Mouse (Mus musculus) forebrain, embryonic 16.5 days (tissue): ENCODE data around the gene Aldh1b1. TPM values are rescaled to one million over a fixed set of nuclear protein-coding genes. Genes with fewer than 3 reads are reported as not detected.
A peak's percentile ranks its signal among the peaks of the same experiment; 100 is the strongest.

ENCODE experiments used
- ATAC-seq: fragments of 200-750 bp; cut with Nextera tagmentation; 2 replicates; pipeline ENCODE4 v1.8.0; 2017; ENCODE audit warnings: mild to moderate bottlenecking, moderate library complexity
- H3K27ac ChIP-seq: fragments of 300-500 bp; sonication (generic); 2 replicates; pipeline ENCODE4 v1.5.1; 2014; ENCODE audit warnings: low read length, control low read depth
- H3K27me3 ChIP-seq: fragments of 300-500 bp; sonication (generic); replicated peaks from 2 replicates; pipeline ENCODE4 v1.6.1; 2014; ENCODE audit warnings: low read length; ENCODE audit not compliant: control insufficient read depth, insufficient read depth
- H3K36me3 ChIP-seq: fragments of 300-500 bp; sonication (generic); 2 replicates; pipeline ENCODE4 v1.6.1; 2014; ENCODE audit not compliant: control insufficient read depth, insufficient read depth
- H3K4me1 ChIP-seq: fragments of 300-500 bp; sonication (generic); replicated peaks from 2 replicates; pipeline ENCODE4 v1.6.1; 2014; ENCODE audit warnings: low read length; ENCODE audit not compliant: control insufficient read depth, insufficient read depth
- H3K4me2 ChIP-seq: fragments of 300-500 bp; sonication (generic); 2 replicates; pipeline ENCODE4 v1.6.1; 2014; ENCODE audit warnings: mild to moderate bottlenecking, low read length, control low read depth
- H3K4me3 ChIP-seq: fragments of 300-500 bp; sonication (generic); replicated peaks from 2 replicates; pipeline ENCODE4 v1.5.1; 2014; ENCODE audit warnings: mild to moderate bottlenecking, low read length, control low read depth
- H3K9ac ChIP-seq: fragments of 300-500 bp; sonication (generic); replicated peaks from 2 replicates; pipeline ENCODE4 v1.6.1; 2014; ENCODE audit warnings: low read depth, low read length, control low read depth
- H3K9me3 ChIP-seq: fragments of 300-500 bp; sonication (generic); 2 replicates; pipeline ENCODE4 v1.6.1; 2016; ENCODE audit warnings: low read length; ENCODE audit not compliant: control insufficient read depth
- WGBS: fragments of 180-500 bp; shearing (Covaris S2); extraction: QIAGEN DNeasy Blood & Tissue Kit; methylation state at CpG from one replicate; pipeline ENCODE4 v1.1.7; 2014; 5-methylcytosine and 5-hydroxymethylcytosine counted together
- polyA plus RNA-seq: library from polyadenylated mRNA; unstranded; fragments of >200 nt; fragmentation: Nextera tagmentation; extraction: Ambion mirVana; gene quantifications from 2 replicates; pipeline ENCODE4 v1.2.1, GENCODE M21; 2015

The Aldh1b1 gene
- 30.9 and 31.8 TPM in 2 replicates for polyA plus RNA-seq

- Histone ChIP-seq H3K36me3 (peaks cover 4% of the 10 kb centered on the region), H3K27me3 (no peaks in the 10 kb centered on the region), H3K27ac (peak within 1 kb of the TSS; percentile 39; the same call in 1 of the 2 replicates), H3K4me2 (peak within 1 kb of the TSS; percentile 71), H3K9me3 (no peaks in the 10 kb centered on the region), H3K4me1 (peaks cover 22% of the 10 kb centered on the region), H3K9ac (peak within 1 kb of the TSS; percentile 68), H3K4me3 (peak within 1 kb of the TSS; percentile 61)
- ATAC-seq: peak; percentile 93
- 0% methylated on average over 26 of the region's 26 CpGs for WGBS
These were observed at the start of gene Aldh1b1 for GRCm38 (mm10) chr4:45798964-45799363. Aldh1b1 (plus strand) TSS chr4:45799022.

DNA sequence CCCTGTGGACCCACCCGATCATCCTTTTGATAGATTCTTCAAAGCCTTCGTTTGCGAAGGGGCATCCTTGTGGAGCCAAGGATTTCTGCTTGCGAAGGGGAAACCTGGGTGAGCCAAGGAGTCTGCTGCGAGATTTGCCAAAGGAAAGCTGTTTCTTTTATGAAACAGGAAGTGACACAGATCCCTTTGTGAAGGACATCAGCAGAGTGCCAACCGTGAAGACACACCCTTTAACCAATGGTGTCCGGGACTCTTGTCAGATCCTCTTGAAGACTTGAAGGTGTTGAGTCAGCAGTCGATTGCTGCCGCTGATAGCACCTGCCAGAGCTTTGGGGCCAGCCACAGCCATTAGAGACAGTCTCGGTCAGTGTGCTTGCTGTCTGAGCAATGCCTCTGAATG, 49.4 kb upstream of the Aldh1b1 start:
- Histone ChIP-seq H3K4me2 (no peak overlapping the region), H3K27me3 (no peaks in the 10 kb centered on the region), H3K9me3 (no peaks in the 10 kb centered on the region), H3K27ac (no peak overlapping the region), H3K4me1 (peaks cover 20% of the 10 kb centered on the region), H3K4me3 (no peak overlapping the region), H3K36me3 (no peaks in the 10 kb centered on the region), H3K9ac (no peak overlapping the region)
- WGBS: 86% methylated on average over 10 of the region's 10 CpGs
- ATAC-seq: no peak

DNA sequence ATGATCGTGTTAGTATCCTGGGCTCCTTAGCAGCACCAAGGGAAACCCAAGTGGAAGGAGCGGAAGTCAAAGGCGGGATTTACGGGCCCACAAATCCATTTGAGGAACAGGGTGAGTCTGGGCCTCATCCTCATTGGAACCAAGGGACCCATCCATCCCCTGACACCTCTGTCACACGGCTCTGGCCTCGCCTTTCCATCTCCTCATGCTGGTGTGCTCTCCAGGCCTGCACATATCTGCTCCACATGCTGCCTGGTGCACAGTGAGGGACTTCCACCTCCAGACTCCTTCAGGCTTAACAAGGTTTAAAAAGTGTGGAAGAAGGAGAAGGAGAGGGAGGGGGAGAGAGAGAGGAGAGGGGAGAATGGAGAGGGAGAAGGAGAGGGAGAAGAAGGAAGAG, 48.3 kb upstream of the Aldh1b1 start:
- ATAC-seq: no peak
- H3K4me2 ChIP-seq: no peak overlapping the region
- H3K9me3 ChIP-seq: no peaks in the 10 kb centered on the region
- H3K27me3 ChIP-seq: no peaks in the 10 kb centered on the region
- H3K9ac ChIP-seq: no peak overlapping the region
- H3K36me3 ChIP-seq: no peaks in the 10 kb centered on the region
- WGBS: 91% methylated on average over 6 of the region's 6 CpGs
- H3K4me1 ChIP-seq: peaks cover 30% of the 10 kb centered on the region
- H3K4me3 ChIP-seq: no peak overlapping the region
- no peak overlapping the region for H3K27ac ChIP-seq

GRCm38 (mm10) chr4:45753211-45753809, 45.5 kb upstream of the Aldh1b1 start:
- Histone ChIP-seq H3K9me3 (no peaks in the 10 kb centered on the region), H3K4me2 (no peak overlapping the region), H3K9ac (no peak overlapping the region), H3K4me3 (no peak overlapping the region), H3K4me1 (peaks cover 48% of the 10 kb centered on the region), H3K27ac (peak overlapping the region; percentile 97), H3K27me3 (no peaks in the 10 kb centered on the region), H3K36me3 (no peaks in the 10 kb centered on the region)
- ATAC-seq: peak; percentile 67
- 38% methylated on average over 6 of the region's 6 CpGs for WGBS

DNA sequence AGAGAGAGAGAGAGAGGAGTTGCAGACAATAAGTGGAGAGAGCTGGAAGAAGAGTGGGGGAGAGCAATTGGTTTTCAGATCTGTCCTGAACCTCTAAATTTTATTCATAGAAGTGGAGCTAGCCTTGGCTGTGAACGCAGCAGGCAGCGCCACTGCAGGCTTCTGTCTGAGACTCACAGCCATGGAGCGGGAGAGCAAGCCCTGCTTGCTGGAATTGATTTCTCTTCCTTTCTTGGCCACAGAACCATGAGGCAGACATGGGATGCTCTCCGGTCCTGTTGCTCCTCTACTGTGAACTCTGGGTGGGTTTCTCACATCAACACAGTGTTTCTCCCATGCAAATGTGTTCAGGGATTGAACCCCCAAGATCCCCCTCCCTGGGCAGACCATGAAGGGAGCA, 44.7 kb upstream of the Aldh1b1 start:
- Histone ChIP-seq H3K9me3 (no peaks in the 10 kb centered on the region), H3K27ac (peak overlapping the region; percentile 97), H3K9ac (no peak overlapping the region), H3K4me2 (no peak overlapping the region), H3K4me3 (no peak overlapping the region), H3K4me1 (peaks cover 56% of the 10 kb centered on the region), H3K27me3 (no peaks in the 10 kb centered on the region), H3K36me3 (no peaks in the 10 kb centered on the region)
- ATAC-seq: peak; percentile 8; the same call in 1 of the 2 replicates
- 49% methylated on average over 4 of the region's 4 CpGs for WGBS

GRCm38 (mm10) chr4:45755097-45755496, 43.7 kb upstream of the Aldh1b1 start:
- no peaks in the 10 kb centered on the region for H3K27me3 ChIP-seq
- H3K4me3 ChIP-seq: no peak overlapping the region; the same call in 1 of the 2 replicates
- H3K36me3 ChIP-seq: no peaks in the 10 kb centered on the region
- peak; percentile 56 for ATAC-seq
- peak overlapping the region; percentile 47 for H3K4me2 ChIP-seq
- H3K4me1 ChIP-seq: peaks cover 64% of the 10 kb centered on the region
- H3K27ac ChIP-seq: peak overlapping the region; percentile 97
- WGBS: 27% methylated on average over 9 of the region's 9 CpGs
- H3K9ac ChIP-seq: no peak overlapping the region
- H3K9me3 ChIP-seq: no peaks in the 10 kb centered on the region

DNA sequence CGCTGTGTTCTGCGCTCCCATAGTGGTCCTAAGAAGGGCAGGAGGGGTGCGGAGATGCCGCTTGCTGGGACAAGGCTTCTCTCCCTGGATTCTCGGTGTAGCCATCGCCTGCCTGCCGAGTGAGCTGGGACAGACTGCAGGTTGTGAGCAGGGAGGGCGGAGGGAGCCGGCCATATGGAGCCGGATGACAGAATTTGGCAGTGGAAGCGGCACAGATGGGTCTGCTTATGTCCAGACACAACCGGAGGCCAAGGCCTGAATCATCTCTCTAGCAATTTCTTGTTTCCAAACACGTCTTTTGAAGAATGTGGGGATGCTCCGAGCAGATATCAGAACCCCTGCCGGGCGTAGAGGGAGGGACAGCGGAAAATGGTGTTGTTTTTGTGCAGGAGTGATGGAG, 42.9 kb upstream of the Aldh1b1 start:
- H3K9me3 ChIP-seq: no peaks in the 10 kb centered on the region
- WGBS: 52% methylated on average over 17 of the region's 17 CpGs
- H3K4me1 ChIP-seq: peaks cover 65% of the 10 kb centered on the region
- H3K27me3 ChIP-seq: no peaks in the 10 kb centered on the region
- H3K4me2 ChIP-seq: peak overlapping the region; percentile 47
- no peaks in the 10 kb centered on the region for H3K36me3 ChIP-seq
- ATAC-seq: peak; percentile 54
- H3K27ac ChIP-seq: peak overlapping the region; percentile 97
- H3K4me3 ChIP-seq: peak overlapping the region; percentile 26
- H3K9ac ChIP-seq: peak overlapping the region; percentile 38; the same call in 1 of the 2 replicates

DNA sequence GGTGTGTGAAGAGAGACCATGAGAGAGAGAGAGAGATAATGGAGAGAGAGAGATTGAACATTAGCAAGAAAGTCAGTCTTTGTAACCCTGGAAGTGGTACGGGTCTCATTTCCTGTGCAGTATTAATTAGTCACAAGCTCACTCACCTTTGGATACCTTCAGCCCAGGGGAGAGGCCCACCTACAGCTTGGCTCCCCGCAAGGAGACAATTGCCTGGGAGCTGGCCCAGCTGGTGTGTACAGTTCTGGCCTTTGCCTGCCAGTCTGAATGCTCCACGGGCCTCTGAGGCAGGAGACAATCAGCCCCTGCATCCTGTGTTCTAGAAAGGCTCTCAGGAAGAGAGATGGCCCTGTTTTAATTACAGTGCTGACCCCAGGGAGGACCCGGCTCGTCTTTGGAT, 40.9 kb upstream of the Aldh1b1 start:
- ATAC-seq: no peak
- H3K4me1 ChIP-seq: peaks cover 64% of the 10 kb centered on the region
- no peak overlapping the region for H3K9ac ChIP-seq
- H3K4me3 ChIP-seq: no peak overlapping the region
- H3K4me2 ChIP-seq: no peak overlapping the region
- no peaks in the 10 kb centered on the region; the same call in 1 of the 2 replicates for H3K9me3 ChIP-seq
- H3K36me3 ChIP-seq: no peaks in the 10 kb centered on the region
- no peaks in the 10 kb centered on the region for H3K27me3 ChIP-seq
- WGBS: 42% methylated on average over 5 of the region's 5 CpGs
- H3K27ac ChIP-seq: no peak overlapping the region

- no peak for ATAC-seq
- 38% methylated on average over 7 of the region's 8 CpGs for WGBS
- peak overlapping the region; percentile 72 for H3K27ac ChIP-seq
- H3K9ac ChIP-seq: no peak overlapping the region
- no peaks in the 10 kb centered on the region; the same call in 1 of the 2 replicates for H3K9me3 ChIP-seq
- no peak overlapping the region for H3K4me2 ChIP-seq
- H3K27me3 ChIP-seq: no peaks in the 10 kb centered on the region
- H3K4me1 ChIP-seq: peaks cover 64% of the 10 kb centered on the region
- H3K4me3 ChIP-seq: no peak overlapping the region
- H3K36me3 ChIP-seq: no peaks in the 10 kb centered on the region
These were observed 39.4 kb upstream of the Aldh1b1 start for GRCm38 (mm10) chr4:45759411-45759810.
